Mouse (Mus musculus) cerebellum, postnatal 10 days (tissue): ENCODE data around the gene Ehd2.

Experiments used
- DNase-seq, 2 experiments: peaks; one replicate each; pipeline ENCODE4 v3.0.0; 2021; ENCODE audit warnings: mixed read lengths in 2 of 2

Ehd2 gene

GRCm38 (mm10) chr7:15906602-15907001, 60.8 kb downstream of the Ehd2 start:
- DNase-seq: no peak

GRCm38 (mm10) chr7:15905861-15906260, 61.5 kb downstream of the Ehd2 start:
- no peak for DNase-seq

GRCm38 (mm10) chr7:15901366-15902048, 65.9 kb downstream of the Ehd2 start:
- no peak for DNase-seq
